Mouse (Mus musculus) erythroblast, embryonic 14.5 days (primary cell): ENCODE data around the gene Arl15. TPM values are rescaled to one million over a fixed set of nuclear protein-coding genes. Genes with fewer than 3 reads are reported as not detected.

ENCODE experiments used
- H3K27me3 ChIP-seq: 2 replicates; pipeline ENCODE4 v1.6.1; 2012; ENCODE audit warnings: inconsistent platforms; ENCODE audit not compliant: control insufficient read depth
- H3K36me3 ChIP-seq: 2 replicates; pipeline ENCODE4 v1.6.1; 2012; ENCODE audit warnings: mild to moderate bottlenecking, inconsistent platforms; ENCODE audit not compliant: control insufficient read depth
- H3K4me1 ChIP-seq: 2 replicates; pipeline ENCODE4 v1.6.1; 2012; ENCODE audit warnings: inconsistent platforms; ENCODE audit not compliant: control insufficient read depth
- H3K4me3 ChIP-seq: replicated peaks from 2 replicates; pipeline ENCODE3; 2012; ENCODE audit warnings: moderate library complexity, mild to moderate bottlenecking, inconsistent platforms
- H3K9me3 ChIP-seq: 2 replicates; pipeline ENCODE4 v1.6.1; 2012; ENCODE audit warnings: low read length, inconsistent platforms, mixed read lengths; ENCODE audit not compliant: control insufficient read depth
- GATA1 ChIP-seq: IDR thresholded peaks from 2 replicates; pipeline ENCODE4 v1.6.1; 2012; ENCODE audit warnings: low read length, inconsistent platforms, mixed read lengths
- TAL1 ChIP-seq: IDR thresholded peaks from 3 replicates; pipeline ENCODE4 v1.6.1; 2012; ENCODE audit warnings: low read length, inconsistent platforms, mixed read lengths
- polyA plus RNA-seq: library from polyadenylated mRNA; stranded (reverse); fragments of >175 nt; gene quantifications from 2 replicates; pipeline ENCODE4 v1.2.3, GENCODE M21; 2012

Gene Arl15
- polyA plus RNA-seq, 1 experiment = not detected

- Histone ChIP-seq H3K4me1 (no peaks in the 10 kb centered on the region), H3K9me3 (no peaks in the 10 kb centered on the region), H3K4me3 (no peak overlapping the region), H3K36me3 (no peaks in the 10 kb centered on the region), H3K27me3 (no peaks in the 10 kb centered on the region)
- TF ChIP-seq TAL1 (no peak), GATA1 (no peak)
These were observed 394.5 kb downstream of the Arl15 start for GRCm38 (mm10) chr13:114188801-114189200.

- Histone ChIP-seq H3K27me3 (no peaks in the 10 kb centered on the region), H3K9me3 (no peaks in the 10 kb centered on the region), H3K4me3 (no peak overlapping the region), H3K36me3 (no peaks in the 10 kb centered on the region), H3K4me1 (no peaks in the 10 kb centered on the region)
- TF ChIP-seq TAL1 (no peak), GATA1 (no peak)
These were observed 395.1 kb downstream of the Arl15 start for GRCm38 (mm10) chr13:114189441-114189840.

DNA sequence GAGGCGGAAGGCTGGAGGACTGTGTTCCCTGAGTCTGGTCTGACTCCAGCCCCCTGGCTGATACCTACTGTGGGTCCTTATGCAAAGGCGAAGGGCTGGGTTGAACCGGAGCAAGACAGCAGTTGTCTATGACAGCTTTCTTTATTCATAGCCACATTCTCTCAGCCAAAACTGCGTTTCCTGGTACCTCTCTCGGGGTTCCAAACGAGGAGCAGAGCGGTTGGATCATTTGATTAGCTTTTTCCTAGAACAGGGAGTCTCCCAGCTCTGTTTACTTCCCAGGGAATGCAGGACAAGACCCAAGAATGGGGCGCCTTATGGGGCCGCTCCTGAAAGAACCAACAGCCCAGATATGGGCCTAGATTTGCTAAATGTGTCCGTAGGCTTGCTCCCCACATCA, 396.6 kb downstream of the Arl15 start:
- Histone ChIP-seq H3K36me3 (no peaks in the 10 kb centered on the region), H3K4me1 (no peaks in the 10 kb centered on the region), H3K27me3 (no peaks in the 10 kb centered on the region), H3K9me3 (no peaks in the 10 kb centered on the region), H3K4me3 (no peak overlapping the region)
- TF ChIP-seq TAL1 = no peak

DNA sequence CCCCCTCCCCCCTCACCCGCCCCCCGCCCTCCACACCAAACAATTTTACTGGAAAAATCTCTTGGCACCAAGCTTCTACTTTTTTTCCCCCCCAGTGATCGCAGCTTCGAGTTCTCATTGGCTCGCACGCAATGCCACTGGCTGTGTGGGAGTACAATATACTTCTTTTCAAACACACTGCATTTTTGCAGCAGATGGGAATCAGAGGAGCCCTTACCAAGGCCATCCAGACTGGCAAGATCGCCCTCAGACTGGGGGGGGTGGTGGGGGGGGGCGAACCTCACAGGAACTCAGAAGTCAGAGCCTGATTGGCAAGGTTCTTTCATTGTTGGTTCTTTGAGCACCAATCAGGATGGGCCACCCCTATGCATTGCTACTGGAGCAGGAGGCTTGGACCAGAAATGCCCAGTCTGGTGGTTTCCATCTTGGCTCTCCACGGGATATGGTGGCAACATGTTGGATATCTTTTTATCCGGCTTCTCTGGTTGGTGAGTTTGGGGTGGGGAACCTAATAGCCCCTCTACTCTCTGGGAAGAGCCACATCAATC, 404.0 kb downstream of the Arl15 start:
- Histone ChIP-seq H3K4me3 (no peak overlapping the region), H3K27me3 (no peaks in the 10 kb centered on the region), H3K9me3 (peaks cover 2% of the 10 kb centered on the region; the same call in 1 of the 2 replicates), H3K36me3 (no peaks in the 10 kb centered on the region), H3K4me1 (no peaks in the 10 kb centered on the region)
- TF ChIP-seq TAL1 (no peak), GATA1 (no peak)

GRCm38 (mm10) chr13:114199746-114200145, 405.4 kb downstream of the Arl15 start:
- Histone ChIP-seq H3K4me1 (no peaks in the 10 kb centered on the region), H3K4me3 (no peak overlapping the region), H3K27me3 (no peaks in the 10 kb centered on the region), H3K36me3 (no peaks in the 10 kb centered on the region), H3K9me3 (peaks cover 2% of the 10 kb centered on the region; the same call in 1 of the 2 replicates)
- TF ChIP-seq GATA1 (no peak), TAL1 (no peak)

DNA sequence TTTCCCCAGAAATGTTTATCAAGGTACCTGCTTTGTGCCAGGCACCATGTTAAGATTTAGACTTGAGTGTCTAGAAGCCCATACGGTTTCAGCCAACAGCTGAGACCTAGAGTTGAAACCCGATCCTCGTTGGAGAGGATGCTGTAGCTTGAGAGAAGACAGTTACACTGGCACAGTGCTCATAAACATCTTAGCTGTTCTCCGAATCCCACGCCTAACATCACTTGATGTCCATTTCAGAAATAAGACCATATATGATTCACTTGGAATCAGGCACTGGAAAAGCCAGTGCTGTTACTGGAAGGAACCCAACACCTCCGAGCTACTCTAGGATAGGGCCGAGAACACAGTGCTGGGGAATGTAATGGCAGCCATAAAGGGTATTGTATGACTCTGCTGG, 406.2 kb downstream of the Arl15 start:
- no peaks in the 10 kb centered on the region for H3K4me1 ChIP-seq
- no peaks in the 10 kb centered on the region for H3K36me3 ChIP-seq
- no peaks in the 10 kb centered on the region for H3K27me3 ChIP-seq
- peaks cover 2% of the 10 kb centered on the region; the same call in 1 of the 2 replicates for H3K9me3 ChIP-seq
- no peak overlapping the region for H3K4me3 ChIP-seq
- TF ChIP-seq TAL1 = no peak
- no peak for TF ChIP-seq GATA1

- peaks cover 2% of the 10 kb centered on the region; the same call in 1 of the 2 replicates for H3K9me3 ChIP-seq
- TF ChIP-seq GATA1 (no peak), TAL1 (no peak)
- H3K36me3 ChIP-seq = no peaks in the 10 kb centered on the region
- H3K4me3 ChIP-seq = no peak overlapping the region
- no peaks in the 10 kb centered on the region for H3K4me1 ChIP-seq
- H3K27me3 ChIP-seq = no peaks in the 10 kb centered on the region
These were observed 408.7 kb downstream of the Arl15 start for GRCm38 (mm10) chr13:114202806-114203570.

Other genes with a start within 250 kb of the Arl15 start
- gene Snx18, start 175.9 kb upstream of the Arl15 start, polyA plus RNA-seq = 0.07 TPM in 2 replicates
- not detected in 2 replicates for gene Hspb3, start 130.8 kb upstream of the Arl15 start, polyA plus RNA-seq